Mouse (Mus musculus): Measurements from ENCODE around the gene Npas1.

GRCm38 (mm10) chr7:16460566-16460965, 17.0 kb downstream of the Npas1 start:
- TF ChIP-seq CTCF (IDR thresholded peaks at IDR 0.05; ENCODE audit: extremely low read depth, insufficient read length, insufficient replicate concordance, low read depth, low read length): no peak
- TF ChIP-seq POLR2A (IDR thresholded peaks at IDR 0.05; ENCODE audit: low read depth, low read length): no peak
